Mouse (Mus musculus): Measurements from ENCODE around the gene Atp12a.

Atp12a gene

DNA sequence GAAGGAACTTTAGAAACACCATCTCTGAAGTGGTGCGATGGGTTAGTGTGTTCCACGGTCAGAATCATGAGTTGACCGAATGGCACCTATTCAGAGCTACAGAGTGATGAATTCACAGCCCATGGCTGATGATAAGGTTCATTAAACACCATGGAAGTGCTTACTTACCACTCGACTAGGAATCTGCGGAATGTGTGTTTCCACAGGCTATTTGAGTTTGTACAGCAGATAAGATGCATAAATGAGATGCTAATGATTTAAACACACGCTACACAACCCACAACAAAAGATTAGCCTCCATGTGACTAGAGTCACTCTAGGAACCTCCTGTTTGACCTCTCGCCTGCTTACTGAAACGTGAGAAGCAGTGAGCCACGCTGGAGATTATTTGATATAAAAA is 14.5 kb downstream of the Atp12a start:
- DNase-seq (ENCODE audit: low spot score), result no peak

DNA sequence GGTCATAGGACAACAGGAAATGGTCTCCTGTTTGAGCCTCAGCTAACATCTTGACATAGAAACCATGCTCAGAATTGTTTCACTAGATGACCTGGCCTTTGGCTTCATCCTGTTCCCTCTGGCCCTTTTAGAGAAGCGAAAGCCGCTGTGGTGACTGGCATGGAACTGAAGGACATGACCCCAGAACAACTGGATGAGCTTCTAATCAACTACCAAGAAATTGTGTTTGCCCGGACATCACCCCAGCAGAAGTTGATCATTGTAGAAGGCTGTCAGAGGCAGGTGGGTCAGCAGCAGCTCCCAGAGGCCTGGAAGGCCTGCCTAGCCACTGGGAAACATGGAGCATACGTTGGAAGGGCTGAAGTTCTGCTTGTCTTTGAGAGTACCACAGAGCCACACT is 17.5 kb downstream of the Atp12a start:
- DNase-seq (ENCODE audit: low spot score), result no peak

DNA sequence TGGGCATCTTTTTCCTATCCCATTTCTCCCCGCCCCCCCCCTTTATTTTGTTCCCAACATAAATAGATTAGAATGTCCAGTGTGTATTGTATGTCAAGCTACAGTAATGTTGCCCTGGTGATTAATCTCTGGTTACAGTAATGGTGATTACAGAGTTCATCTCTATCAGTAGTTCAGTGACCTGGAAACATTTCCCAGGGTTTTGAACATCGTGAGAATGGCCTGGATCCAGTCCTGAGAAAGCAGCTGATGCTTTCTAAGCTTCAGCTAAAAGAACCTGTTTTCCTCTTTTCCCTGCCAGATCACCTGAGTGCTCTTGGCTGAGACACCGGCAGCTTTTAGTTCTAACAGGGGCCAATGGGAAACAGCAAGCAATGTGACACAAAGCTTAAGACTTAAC is 25.4 kb downstream of the Atp12a start:
- no peak for DNase-seq (ENCODE audit: low spot score)

DNA sequence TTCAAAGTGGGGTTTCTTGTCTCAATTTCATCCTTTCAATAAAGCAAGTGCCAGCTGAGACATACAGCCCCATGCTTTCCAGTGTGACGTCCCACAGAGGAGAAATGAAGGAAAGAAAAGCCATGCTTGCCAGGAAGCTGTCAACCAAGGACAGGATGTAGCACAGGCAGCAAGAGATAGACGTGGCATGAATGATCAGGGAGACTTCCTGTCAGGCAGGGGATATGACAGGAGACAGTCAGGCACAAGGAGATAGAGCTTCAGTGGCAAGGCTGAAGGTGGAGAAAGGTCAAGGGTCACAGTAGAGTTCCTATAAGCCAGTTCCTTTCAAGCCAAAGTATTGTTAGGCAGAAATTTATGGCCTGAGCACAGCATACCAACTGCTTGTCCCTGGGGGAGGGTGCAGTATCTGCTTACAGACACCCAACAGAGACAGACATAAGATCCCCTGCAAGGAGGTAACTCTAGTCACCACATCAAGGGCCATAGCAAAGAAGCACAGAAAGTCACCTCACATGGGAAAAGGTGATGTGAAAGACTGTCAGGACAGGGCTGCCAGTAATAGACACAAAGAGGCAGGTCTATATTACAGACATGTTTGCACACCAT is 28.9 kb downstream of the Atp12a start:
- peak; percentile 12 for DNase-seq (ENCODE audit: low spot score)

DNA sequence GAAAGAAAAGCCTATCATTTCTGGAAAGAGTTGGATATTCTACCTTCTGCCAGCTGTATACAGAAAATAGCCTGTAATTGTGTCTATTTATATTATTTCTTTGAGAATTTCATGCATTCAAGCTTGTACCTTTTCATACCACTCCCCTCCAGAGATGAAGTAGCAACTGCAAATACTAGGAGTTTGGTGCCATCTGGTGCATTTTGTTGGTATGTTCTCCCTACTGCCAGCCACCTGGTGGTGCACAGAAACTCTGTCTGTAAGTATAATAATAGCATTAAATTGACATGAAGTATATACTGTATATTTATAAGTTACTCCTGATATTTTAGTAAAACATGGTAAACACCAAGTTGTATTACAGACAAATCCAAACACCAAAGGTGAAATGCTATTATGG is 33.1 kb downstream of the Atp12a start:
- DNase-seq (ENCODE audit: low spot score), result no peak

DNA sequence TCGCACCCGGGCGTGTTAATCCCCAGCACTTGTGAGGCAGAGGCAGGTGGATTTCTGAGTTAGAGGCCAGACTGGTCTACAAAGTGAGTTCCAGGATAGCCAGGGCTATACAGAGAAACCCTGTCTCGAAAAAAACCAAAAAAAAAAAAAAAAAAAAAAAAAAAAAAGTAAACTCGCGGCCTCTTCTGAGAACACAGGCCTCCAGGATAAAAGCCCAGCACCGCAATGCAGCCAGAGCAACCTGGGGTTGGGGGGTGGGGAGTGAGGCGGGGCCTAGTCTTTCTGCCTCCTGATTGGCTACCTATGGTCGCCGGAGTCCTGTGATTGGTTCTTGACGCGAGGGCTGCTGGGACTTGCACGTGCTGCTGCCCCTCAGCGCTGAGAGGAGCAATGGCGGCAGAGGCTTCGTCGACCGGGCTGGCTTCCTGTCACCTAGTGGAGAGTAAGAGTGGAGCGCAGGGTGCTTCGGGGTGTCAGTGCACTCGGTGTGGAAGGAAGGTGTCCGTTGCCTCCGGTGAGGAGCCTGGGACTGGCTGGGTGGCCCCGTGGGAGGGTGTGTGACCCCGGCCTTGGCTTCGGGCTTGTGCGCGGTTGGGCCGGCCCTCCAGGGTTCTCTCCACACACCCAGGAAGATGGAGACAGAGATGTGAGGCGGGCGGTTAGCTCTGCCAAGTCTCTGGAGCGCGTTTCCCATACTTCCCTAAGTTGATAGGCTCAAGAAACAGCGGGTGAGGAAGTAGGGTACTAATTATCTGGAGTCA is 37.6 kb downstream of the Atp12a start, which contains the start of gene Rnf17:
TSS of gene Rnf17 (plus strand) at position 271 of the 761 bp plus-strand sequence.
- peak; percentile 7 for DNase-seq (ENCODE audit: low spot score)

DNA sequence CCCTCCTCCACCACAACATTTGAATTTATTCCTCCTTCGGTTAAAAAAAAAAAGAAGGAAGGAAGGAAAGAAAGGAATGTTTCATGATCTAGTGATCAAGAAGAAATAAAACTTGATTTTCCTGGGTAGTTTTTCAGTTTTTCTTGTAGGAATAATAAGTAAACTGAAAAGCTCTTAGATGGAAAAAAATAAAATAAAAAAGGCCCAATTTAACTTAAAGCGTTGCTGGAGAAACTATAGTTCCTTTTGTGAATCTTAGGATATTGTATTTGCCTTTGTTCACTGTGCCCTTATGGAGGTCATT is 38.2 kb downstream of the Atp12a start:
- no peak for DNase-seq (ENCODE audit: low spot score)
